Mouse (Mus musculus) 3134 (cell line): Measurements from ENCODE around the gene Adcyap1r1.

Source experiments
- DNase-seq: peaks from one replicate; pipeline ENCODE4 v3.0.0-alpha.2; 2011; ENCODE audit warnings: low spot score; ENCODE audit not compliant: insufficient read length; ENCODE audit errors: extremely low read depth

Gene Adcyap1r1

DNA sequence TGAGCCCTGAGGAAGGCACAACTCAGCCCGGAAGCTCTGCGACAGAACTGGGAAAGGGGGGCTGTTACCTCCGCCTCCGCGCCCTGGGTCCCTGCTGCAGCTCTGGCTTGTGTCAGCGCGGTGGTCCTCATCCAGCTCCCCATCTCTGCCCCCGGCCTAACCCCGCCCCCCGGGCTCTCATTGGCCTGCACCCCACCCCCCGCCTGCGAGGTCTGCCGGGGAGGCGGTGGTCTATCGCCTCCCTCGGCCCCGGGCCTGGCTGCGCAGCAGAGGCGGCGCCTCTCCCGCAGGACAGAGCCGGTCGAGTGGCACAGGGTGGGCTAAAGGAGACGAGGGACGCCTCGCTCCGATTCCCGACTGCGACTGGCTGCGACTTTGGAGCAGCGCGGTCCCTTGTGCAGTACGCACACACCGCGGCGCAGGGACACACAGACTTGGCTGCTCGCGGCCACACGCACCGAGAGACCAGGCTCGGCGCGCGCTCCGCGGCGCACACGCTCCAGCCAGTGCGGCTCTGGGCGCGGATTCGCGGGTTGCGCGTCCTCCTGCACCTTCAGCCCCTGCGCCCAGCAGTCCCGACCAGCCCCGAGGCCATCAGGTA is at the start of gene Adcyap1r1:
TSS of gene Adcyap1r1 (plus strand) at position 208 of the 601 bp plus-strand sequence.
- DNase-seq = no peak

DNA sequence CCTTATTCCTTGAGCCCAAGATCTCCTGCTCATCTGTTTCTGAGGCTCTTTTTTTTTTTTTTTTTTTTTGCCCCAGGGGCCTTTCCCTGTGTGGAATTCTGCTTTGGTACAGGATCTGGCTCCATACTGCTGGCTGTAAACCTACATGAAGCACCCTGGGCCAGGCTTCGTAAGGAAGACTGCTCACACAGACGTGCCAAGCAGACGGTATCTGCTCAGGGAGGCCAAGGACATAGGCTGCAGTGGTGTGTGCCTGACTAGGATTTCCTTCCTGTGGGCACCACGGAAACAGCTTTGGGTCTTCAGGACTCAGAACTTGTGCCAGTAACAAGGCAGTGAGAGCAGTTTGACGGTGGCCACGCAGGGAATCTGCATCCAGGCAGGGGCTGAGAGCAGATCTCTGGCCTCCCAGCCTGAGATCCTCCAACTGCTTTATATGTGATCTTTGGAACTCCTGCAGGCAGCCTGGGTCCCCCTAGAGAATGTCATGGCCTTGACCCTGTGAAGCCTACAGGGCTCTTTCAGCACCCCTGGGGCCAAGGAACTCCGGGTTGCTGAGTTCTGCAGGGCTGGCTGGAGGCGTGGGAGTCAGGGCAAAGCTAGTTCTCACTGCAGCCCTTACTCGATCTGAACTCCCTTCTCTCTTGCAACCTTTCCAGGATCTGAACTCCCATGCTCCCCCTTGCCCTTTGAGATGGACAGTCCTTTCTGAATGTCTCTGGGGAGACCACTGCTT is 49.6 kb upstream of the Adcyap1r1 start:
- no peak for DNase-seq

DNA sequence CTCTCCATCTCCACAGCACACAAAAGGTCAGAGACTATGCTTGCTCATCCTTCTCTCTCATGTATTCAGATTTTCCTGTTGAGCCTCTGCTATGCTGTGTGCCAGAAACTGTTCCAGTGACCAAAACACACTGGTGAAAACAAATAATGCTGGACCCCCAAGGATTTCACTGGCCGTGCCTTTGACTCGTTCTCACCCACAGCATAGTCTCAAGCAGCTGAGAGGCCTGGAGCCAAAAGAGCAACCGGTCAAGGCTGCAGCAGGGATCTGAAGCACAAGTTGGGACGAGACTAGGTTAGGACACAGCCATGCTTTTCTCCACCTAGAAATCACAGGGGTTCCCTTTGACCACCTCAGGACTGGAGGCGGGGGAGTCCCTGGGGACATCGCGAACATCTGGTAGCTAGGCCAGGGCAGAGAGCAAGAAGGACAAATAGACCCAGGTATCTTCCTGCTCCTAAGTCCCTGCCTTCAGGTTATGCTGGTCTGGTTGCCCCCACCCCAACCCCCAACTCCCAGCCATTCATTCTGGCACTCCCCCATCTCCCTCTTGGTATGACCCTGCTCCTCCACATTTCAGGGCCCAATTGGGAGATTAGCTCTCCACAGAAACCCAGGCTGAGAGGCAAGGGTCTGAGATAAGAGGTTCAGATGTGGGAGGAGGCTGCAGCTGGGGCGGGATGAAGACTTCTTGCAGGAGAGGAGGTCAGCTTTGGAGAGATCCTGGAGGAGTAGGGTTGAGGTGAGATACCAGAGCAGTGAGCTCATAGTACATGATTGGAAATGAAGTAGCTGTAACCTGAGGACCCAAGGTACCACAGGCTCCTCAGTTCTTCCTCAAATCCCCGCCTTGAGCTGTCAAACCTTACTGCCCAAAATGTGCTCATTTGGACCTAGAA is 48.1 kb upstream of the Adcyap1r1 start:
- no peak for DNase-seq

DNA sequence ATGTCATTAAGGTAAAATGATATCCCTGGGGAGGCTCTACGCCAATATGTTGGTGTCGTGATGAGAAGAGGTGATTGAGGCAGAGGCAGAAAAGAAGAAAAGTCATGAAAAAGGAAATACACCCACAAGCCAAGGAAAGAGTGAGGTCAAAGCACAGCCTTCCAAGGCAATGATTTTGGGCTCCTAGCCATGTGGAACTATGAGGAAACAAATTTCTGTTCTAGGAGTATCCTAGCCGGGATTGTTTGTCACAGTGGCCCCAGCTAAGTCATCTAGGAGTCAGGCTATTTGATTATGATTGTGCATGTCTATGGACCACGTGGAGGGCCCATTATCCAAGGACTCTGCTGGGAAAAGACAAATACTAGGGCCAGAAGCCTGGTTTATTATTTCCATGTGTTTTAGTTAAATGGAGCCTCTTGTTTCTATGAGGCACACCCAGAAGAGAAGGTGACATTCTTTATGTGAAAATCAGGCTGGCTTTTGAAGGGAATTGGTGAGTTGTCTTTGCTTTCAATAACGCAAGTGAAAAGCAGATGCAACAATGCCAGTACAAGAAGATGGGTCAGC is 47.3 kb upstream of the Adcyap1r1 start:
- DNase-seq = no peak

DNA sequence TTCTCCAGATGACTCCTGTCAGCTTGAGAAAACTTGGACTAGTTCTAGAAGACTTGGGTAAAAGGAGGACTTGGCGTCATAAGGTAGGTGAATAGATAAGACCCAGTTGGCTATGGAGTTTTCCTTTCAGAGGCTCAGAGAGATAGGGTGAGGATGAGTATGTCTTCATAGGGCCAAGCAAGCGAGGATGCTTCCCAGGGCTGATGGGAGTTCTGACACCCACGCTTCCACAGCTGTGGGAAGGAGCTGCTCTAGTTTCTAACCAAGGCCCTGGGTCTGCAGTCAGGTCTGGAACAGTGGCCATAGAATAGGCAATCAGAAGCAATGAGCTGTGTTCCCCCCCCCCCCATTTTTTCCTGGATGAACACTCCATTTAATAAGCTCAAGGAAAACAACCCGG is 44.4 kb upstream of the Adcyap1r1 start:
- no peak for DNase-seq

DNA sequence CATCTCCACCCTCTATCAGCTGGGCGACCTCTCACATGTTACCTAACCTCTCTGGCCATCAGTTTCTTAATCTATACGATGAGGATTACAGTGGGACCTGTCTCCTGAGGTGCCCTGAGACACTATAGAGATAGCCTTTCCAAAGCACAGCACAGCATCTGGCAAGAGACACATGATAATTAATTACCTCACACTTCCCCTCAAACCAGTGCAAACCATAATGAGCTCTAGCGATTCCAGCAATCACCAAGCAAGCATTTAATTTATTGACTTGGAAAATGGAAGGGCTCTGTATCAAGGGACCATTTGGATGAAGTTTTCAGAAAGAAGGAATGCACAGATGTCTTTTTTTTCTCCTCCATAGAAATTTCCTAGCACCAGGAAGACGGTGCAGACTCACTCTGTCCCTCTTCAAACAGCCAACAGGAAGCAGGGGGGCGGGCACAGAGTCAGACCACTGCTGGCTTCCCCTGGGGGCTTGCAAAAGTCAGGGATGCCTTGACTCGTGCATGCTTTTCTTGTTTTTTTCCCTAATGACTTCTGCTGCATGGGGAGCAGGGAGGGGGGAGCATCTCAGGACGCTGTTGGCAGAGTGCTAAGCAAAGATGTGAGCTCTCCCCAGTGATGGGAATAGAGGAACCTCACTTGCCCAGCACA is 41.5 kb upstream of the Adcyap1r1 start:
- DNase-seq = no peak

DNA sequence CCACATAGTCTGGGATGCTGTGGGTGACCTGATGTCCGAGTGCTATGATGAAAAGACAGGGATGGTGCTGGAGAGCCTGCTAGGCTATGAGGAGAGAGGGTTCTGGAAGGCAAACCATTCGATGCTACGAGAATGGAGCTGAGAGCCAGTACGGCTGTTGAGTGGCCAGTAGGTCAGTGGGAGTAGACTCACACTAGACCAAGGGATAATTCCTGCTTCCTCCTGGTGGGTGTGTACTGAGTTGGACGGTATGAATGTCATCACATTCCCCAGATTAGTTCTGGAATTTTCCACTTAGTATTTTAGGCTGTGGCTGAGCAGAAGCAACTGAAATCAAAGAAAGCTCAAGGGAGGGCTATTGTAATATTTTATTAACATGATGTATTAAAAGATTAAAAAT is 40.8 kb upstream of the Adcyap1r1 start:
- DNase-seq = no peak

DNA sequence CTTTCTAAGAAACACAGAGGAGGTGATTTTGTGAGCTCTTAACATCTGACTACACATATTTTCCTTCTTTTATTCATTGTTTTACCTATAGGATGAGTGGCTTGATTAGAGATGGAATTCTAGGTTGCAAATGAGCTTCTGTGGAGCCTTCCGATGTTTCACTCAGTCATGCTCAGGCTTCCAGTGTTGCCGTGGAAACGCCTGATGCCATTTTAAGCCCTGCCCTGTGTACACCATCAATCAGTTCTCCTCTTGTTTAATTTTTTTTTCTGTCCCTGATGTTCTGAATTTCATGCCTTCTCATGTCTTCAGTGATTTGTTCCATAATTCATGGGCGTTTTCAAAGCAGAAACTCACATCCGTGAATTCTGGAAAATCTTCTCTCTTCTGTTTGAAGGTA is 35.6 kb upstream of the Adcyap1r1 start:
- no peak for DNase-seq

DNA sequence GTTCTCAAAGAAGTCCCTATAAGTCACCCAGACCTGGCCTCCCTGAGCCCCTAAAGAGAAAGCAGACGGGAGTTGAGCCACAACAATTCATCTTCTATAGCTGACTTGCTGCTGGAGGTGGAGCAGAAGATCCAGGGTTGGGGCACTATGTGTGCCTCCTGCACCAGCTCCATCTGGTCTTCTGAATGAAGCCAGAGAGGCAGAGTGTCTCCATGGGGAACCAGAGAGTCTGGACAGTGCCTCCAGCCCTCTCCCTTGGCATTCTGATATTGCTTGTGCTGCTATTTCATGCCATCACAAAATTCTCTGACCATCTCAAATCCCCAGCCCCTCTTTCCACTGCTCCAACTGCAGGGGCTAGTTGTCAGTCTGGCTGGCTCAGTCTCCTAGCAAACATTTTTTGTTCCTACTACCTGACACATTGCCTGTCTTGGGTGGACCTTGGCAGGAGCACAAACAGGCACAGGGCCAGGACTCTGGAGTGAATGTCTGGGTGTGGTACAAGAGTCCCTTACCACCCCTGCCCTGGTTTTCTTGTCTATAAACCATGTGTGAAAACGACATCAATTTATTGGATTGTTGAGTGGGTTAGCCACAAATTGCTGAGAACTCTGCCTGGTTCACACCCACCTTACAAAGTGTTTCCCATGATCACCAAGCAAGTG is 32.9 kb upstream of the Adcyap1r1 start:
- no peak for DNase-seq

DNA sequence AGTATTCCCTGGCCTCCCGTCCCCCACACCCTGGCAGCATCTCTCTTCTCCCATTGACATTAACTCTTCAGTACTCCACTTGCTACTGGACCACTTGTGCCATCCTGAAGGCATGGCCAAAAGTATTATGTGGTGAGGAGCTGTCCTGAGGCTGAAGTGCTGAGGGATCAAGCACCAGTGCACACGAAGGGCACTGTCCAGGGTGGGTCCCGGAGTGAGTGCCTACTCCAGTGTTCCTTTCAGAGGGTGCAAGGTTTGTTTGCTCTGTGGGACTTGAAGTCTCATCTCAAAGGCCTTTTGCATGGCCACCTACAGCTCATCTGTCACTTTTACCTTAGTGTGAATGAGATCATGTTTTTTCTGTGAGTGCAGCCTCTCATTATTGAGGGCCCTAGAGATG is 31.4 kb upstream of the Adcyap1r1 start:
- no peak for DNase-seq

DNA sequence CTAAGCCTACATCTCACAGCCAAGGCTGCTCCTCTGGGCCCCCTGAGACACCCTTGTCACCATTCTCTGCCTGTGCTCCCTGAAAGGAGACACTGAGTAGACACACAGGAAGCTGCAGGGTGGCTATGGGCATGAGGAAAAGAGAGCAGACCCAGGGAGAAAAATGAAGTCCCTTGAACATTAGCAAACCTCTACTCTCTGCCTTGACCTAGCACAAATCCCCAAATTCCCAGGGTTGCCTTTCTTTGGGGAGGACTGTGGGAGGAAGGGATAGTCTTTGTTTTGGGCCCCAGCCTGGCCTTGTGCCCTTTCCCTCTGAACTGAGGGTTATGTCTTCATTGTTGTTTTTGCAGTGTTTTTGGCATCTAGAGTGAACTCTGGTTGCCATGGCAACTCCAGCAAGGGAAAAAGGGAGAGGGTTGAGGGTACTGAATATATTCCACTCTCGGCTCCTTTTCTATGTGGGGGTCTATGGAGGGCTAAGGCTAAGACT is 30.9 kb upstream of the Adcyap1r1 start:
- no peak for DNase-seq

DNA sequence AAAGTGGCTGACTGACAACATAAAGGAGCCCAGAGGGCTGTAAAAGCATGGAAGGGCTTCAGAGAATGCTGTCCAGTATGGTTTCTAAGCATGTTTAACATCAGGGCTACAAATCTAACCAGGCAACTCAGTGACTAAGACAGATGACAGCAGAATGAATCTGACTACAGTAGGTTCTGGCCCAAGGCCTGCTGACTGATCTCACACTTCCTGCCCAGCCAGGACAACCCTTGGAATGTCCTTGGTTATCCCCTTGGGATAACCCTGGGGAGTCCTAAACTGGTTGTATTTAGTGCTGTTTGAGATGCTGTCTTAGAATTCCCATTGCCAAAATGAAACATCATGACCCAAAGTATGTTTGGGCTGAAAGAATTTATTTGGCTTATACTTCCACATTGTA is 19.7 kb upstream of the Adcyap1r1 start:
- peak; percentile 46 for DNase-seq

DNA sequence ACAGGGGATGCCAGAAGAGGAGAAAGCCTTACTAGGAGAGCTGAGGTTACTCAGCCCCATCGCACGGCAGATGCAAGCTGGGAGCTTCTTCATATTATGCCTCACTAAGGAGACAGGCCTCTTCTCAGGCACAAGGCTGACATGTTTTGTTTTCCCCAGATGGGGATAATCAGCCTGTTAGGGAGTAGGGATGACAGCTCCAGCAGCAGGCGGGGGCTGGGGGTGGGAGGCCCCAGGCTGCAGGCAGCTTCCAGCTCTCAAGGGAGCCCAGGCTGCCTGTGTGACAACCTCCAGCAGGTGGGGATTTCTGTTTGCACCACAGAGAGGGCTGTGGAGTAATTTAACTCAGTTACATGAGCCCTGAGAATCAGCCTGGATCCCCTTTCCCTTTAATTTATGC is 17.4 kb upstream of the Adcyap1r1 start:
- no peak for DNase-seq

DNA sequence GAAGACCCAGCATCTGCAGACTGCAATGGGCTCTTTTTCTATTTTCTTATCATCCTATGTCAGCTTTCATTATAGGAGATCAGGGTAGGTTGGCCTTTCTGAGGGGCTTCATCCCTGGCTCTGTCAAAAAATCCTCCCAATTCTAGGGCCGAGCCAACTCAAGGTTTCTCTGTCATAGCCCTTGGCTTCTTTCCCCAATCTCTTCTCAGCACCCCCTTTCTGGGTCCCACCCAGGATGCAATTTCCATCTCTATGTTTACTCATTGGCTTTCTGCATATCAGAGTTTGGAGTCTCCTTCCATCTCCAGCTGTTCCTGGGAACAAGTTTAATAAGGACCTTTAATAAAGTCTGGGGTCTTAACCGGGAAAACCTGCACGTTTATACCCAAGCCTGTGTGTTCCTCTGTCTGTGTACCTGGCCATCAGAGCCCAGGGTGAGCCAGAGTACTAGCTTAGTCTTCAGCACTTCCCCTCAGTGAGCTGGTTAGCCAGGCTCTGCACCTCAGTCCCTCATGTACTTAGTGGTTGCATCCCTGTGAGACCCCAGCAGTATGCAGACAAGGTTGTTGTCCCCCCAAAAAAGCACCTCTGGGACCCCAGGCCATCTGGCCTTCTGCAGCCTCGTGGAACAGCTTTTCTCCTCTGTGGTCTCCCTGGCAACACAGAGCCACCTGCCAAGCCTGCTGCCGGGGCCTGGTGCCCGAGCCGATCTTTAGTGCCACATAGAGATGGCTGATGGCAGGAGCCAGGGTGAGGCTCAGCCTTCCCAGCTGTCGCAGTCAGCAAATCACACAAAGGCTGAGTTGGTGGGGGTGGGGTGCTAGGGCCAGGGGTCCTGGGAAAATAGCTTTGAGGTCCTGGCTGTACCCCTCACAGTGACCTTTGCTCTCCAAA is 16.3 kb upstream of the Adcyap1r1 start:
- no peak for DNase-seq

DNA sequence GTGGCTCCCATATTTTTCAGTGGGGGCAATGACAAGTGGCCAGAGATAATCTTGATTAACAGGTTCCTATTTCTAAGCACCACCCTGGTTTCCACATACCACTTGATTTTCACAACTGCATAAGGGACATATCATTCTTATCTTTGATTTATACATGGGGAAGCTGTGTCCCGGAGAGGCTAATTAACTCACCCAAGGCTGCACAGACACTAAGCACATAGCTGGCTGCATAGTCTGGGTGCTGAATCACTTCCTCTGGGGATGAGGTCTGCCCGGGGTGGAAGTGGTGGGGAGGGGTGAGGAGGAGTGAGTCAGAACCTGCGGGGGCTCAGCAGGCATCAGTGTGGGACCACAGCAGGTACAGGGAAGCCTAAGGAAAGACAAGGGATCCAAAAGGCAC is 13.9 kb upstream of the Adcyap1r1 start:
- DNase-seq = peak; percentile 57

DNA sequence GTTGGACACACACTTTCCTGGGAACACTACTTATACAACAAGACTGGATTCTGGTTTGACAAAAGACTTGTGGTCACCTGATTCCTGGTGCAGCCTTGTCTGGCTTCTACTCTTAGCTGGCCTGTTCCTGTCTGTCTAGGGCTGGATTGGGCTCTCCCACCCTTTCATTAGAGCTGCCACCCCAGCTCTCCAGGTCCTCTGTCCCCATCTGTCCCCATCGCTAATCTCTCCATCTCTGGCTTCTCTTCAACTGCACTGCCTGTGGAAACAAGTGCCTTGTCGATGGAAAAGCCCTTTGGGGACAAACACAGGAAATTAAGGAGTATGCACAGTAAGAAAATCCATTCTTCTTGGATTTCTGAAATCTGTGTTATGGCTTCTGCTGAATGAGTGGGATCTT is 12.9 kb upstream of the Adcyap1r1 start:
- no peak for DNase-seq

DNA sequence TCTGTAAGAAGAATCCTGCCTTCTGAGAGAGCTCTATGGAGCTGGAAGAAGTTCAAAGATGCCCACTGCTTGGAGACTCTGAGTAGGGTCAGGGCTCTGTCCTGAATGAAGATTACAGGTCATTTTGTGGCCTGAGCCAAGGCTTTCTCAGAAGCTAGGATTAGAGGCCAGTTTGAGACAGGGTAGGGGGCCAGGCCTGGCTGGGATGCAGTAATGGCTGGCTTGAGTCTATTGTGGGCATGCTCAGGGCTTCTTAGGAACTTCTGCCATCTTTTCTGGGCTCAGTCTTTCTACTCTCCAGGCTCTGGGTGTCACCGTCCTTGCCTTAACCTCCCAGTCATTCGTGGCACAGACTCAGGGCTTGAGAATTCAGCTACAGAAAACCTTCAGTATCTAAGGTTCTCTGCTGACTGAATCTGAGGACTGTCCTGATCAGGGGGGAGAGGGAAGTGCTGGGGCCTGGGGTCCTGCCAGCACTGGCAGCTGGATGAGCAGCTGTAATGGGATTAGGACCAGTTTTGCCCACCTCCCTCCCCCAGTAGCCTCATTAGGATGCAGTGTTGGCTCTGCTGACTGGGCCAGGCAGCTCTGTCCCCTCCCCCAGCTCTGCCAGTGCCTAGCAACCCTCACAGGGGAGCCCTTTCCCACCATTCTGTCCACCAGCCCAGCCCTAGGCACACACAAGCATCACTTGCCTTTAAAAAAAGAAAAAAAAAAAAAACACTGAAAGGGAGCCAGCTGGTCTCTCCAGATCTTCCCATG is 7.7 kb upstream of the Adcyap1r1 start:
- DNase-seq = no peak

DNA sequence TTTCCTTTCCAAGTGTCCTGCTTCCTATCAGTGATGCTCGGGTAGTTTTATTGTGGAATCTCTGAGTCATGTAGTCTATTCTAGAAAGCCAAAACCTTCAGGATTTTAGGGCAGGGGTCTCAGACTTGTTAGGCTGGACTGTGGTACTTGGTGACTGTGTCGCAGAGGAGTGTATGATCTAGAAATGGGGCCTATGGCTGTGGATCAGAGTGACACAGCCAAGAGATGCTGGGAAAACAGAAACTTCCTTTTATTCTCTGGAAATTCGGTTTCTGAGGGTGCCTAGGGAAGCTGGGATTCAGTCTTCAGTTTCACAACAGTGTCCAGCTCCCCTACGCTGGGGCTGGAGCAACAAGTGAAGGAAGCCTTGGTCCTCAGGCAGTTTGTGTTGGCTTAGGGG is 7.1 kb upstream of the Adcyap1r1 start:
- no peak for DNase-seq
